20 mouse cellular contexts compared by ENCODE assay signal in genomic region chr7:91525859-91526258, GRCm38 (mm10).
"Had no signal": no experiment of that assay in that cellular context is flagged by ENCODE, and none has a peak within 500 bp of the region (broad histone marks: within the 10 kb centered on the region; RNA-seq: fewer than 3 reads in every experiment).

No protein-coding gene starts in this region.

- H3K4me1 ChIP-seq: limb, embryonic 15.5 days; lung, embryonic 15.5 days; megakaryocyte, embryonic 14.5 days; midbrain, embryonic 10.5 days; midbrain, embryonic 15.5 days; stomach, embryonic 15.5 days had no signal

- DNase-seq: kidney, adult 2 months; kidney, postnatal 25 days; left cerebral cortex, postnatal 4 days; liver, postnatal 0 days; lung, postnatal 10 days; lung, postnatal 36 days; retina, postnatal 1 day; right cerebral cortex, postnatal 25 days; spleen, adult 18-20 months; thymus, postnatal 25 days had no signal

- H3K27me3 ChIP-seq: limb, embryonic 15.5 days; lung, embryonic 15.5 days; megakaryocyte, embryonic 14.5 days; midbrain, embryonic 15.5 days; stomach, embryonic 15.5 days had no signal

- H3K9me3 ChIP-seq: limb, embryonic 15.5 days; lung, embryonic 15.5 days; megakaryocyte, embryonic 14.5 days; midbrain, embryonic 10.5 days; midbrain, embryonic 15.5 days; stomach, embryonic 15.5 days had no signal

- ATAC-seq: intestine, postnatal 0 days; liver, postnatal 0 days; midbrain, embryonic 15.5 days had no signal

- H3K36me3 ChIP-seq: limb, embryonic 15.5 days; lung, embryonic 15.5 days; midbrain, embryonic 10.5 days; midbrain, embryonic 15.5 days; stomach, embryonic 15.5 days had no signal

- H3K4me2 ChIP-seq: limb, embryonic 15.5 days; liver, embryonic 11.5 days; lung, embryonic 15.5 days; midbrain, embryonic 15.5 days; stomach, embryonic 15.5 days had no signal

- H3K9ac ChIP-seq: limb, embryonic 15.5 days; liver, embryonic 14.5 days; liver, postnatal 0 days; lung, embryonic 15.5 days; midbrain, embryonic 15.5 days; stomach, embryonic 15.5 days had no signal

- H3K27ac ChIP-seq: kidney, postnatal 0 days; limb, embryonic 15.5 days; liver, embryonic 14.5 days; lung, embryonic 15.5 days; midbrain, embryonic 10.5 days; midbrain, embryonic 15.5 days; stomach, embryonic 15.5 days had no signal

- H3K4me3 ChIP-seq: limb, embryonic 15.5 days; lung, embryonic 15.5 days; megakaryocyte, embryonic 14.5 days; midbrain, embryonic 10.5 days; midbrain, embryonic 15.5 days; stomach, embryonic 15.5 days had no signal
